Mouse (Mus musculus) E14TG2a.4 (cell line): Measurements from ENCODE around the gene Lrrc23.

Experiments used
- CTCF ChIP-seq: conservative IDR thresholded peaks from 2 replicates; pipeline ENCODE4 v1.5.1; 2014; ENCODE audit warnings: low read length
- NANOG ChIP-seq: IDR thresholded peaks from 2 replicates; pipeline ENCODE4 v1.6.1; 2014; ENCODE audit warnings: borderline replicate concordance, low read length, mixed read lengths
- POU5F1 ChIP-seq: IDR thresholded peaks from 2 replicates; pipeline ENCODE4 v1.6.1; 2014; ENCODE audit warnings: low read length, borderline replicate concordance

GRCm38 (mm10) chr6:124811403-124811665 lies 31.8 kb upstream of the Lrrc23 start:
- TF ChIP-seq CTCF: no peak
- no peak for TF ChIP-seq POU5F1
- TF ChIP-seq NANOG: no peak
